Mouse (Mus musculus) kidney, embryonic 16.5 days (tissue): ENCODE results near the gene Acss2. TPM values are rescaled to one million over a fixed set of nuclear protein-coding genes. Genes with fewer than 3 reads are reported as not detected.
A peak's percentile ranks its signal among the peaks of the same experiment; 100 is the strongest.

ENCODE experiments used
- ATAC-seq: fragments of 200-750 bp; cut with Nextera tagmentation; 2 replicates; pipeline ENCODE4 v1.8.0; 2017; ENCODE audit warnings: moderate TSS enrichment; ENCODE audit not compliant: low FRiP score, low TSS enrichment
- H3K27ac ChIP-seq: fragments of 300-500 bp; sonication (generic); 2 replicates; pipeline ENCODE4 v1.5.1; 2014; ENCODE audit warnings: low read length
- H3K27me3 ChIP-seq: fragments of 300-500 bp; sonication (generic); 2 replicates; pipeline ENCODE4 v1.6.1; 2014; ENCODE audit warnings: low read length, control low read depth, mixed read lengths; ENCODE audit not compliant: insufficient read depth
- H3K36me3 ChIP-seq: fragments of 300-500 bp; sonication (generic); 2 replicates; pipeline ENCODE4 v1.6.1; 2014; ENCODE audit warnings: low read length, control low read depth, mixed read lengths; ENCODE audit not compliant: insufficient read depth
- H3K4me1 ChIP-seq: fragments of 300-500 bp; sonication (generic); 2 replicates; pipeline ENCODE4 v1.6.1; 2014; ENCODE audit warnings: low read length, control low read depth, mixed read lengths; ENCODE audit not compliant: insufficient read depth
- H3K4me2 ChIP-seq: fragments of 300-500 bp; sonication (generic); replicated peaks from 2 replicates; pipeline ENCODE4 v1.6.1; 2014; ENCODE audit warnings: low read depth, low read length
- H3K4me3 ChIP-seq: fragments of 300-500 bp; sonication (generic); 2 replicates; pipeline ENCODE4 v1.5.1; 2014; ENCODE audit warnings: mild to moderate bottlenecking, low read length
- H3K9ac ChIP-seq: fragments of 300-500 bp; sonication (generic); replicated peaks from 2 replicates; pipeline ENCODE4 v1.6.1; 2014; ENCODE audit warnings: low read length
- H3K9me3 ChIP-seq: fragments of 300-500 bp; sonication (generic); 2 replicates; pipeline ENCODE4 v1.6.1; 2016; ENCODE audit warnings: low read length, control low read depth
- WGBS: fragments of 180-500 bp; shearing (Covaris S2); extraction: QIAGEN DNeasy Blood & Tissue Kit; methylation state at CpG from one replicate; pipeline ENCODE4 v1.1.7; 2014; 5-methylcytosine and 5-hydroxymethylcytosine counted together
- microRNA counts: library from miRNA; unstranded; fragments of <30 nt; microRNA quantifications from one replicate; lab custom pipeline; 2016
- microRNA-seq: library from miRNA; unstranded; fragments of <30 nt; microRNA quantifications from one replicate; pipeline ENCODE4, GENCODE M21; 2016
- polyA plus RNA-seq: library from polyadenylated mRNA; unstranded; fragments of >200 nt; fragmentation: Nextera tagmentation; extraction: Ambion mirVana; gene quantifications from 2 replicates; pipeline ENCODE4 v1.2.1, GENCODE M21; 2015

The Acss2 gene
- polyA plus RNA-seq, 1 experiment from 2014 or later: 16.0 TPM

- WGBS: 65% methylated on average over 30 of the region's 30 CpGs
- no peak overlapping the region for H3K4me2 ChIP-seq
- no peak for ATAC-seq
- no peak overlapping the region for H3K27ac ChIP-seq
- no peak overlapping the region for H3K4me3 ChIP-seq
- H3K36me3 ChIP-seq: peaks cover 39% of the 10 kb centered on the region
- peaks cover 39% of the 10 kb centered on the region for H3K27me3 ChIP-seq
- H3K4me1 ChIP-seq: peaks cover 20% of the 10 kb centered on the region
- no peaks in the 10 kb centered on the region for H3K9me3 ChIP-seq
- no peak overlapping the region for H3K9ac ChIP-seq
These were observed 114.6 kb downstream of the Acss2 start for GRCm38 (mm10) chr2:155632138-155632936.

DNA sequence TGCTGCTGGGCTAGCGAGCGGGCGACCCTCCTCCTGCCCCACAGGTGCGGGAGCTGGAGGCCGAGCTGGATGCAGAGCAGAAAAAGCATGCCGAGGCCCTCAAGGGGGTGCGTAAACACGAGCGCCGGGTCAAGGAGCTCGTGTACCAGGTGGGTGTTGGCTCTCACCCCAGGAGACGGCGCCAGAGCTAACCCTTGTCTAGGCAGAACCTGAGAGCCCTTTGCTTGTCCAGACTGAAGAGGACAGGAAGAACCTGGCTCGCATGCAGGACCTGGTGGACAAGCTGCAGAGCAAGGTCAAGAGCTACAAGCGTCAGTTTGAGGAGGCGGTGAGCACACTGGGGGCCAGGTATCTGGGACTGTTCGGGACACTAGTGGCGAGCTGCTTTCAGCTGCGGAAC, 115.4 kb downstream of the Acss2 start:
- no peak overlapping the region for H3K4me2 ChIP-seq
- H3K27me3 ChIP-seq: peaks cover 38% of the 10 kb centered on the region
- no peak overlapping the region for H3K9ac ChIP-seq
- 66% methylated on average over 19 of the region's 19 CpGs for WGBS
- no peak overlapping the region for H3K4me3 ChIP-seq
- H3K27ac ChIP-seq: no peak overlapping the region
- ATAC-seq: no peak
- H3K9me3 ChIP-seq: no peaks in the 10 kb centered on the region
- H3K4me1 ChIP-seq: peaks cover 20% of the 10 kb centered on the region
- H3K36me3 ChIP-seq: peaks cover 46% of the 10 kb centered on the region

GRCm38 (mm10) chr2:155633731-155634130, 116.0 kb downstream of the Acss2 start:
- Histone ChIP-seq H3K4me3 (no peak overlapping the region), H3K4me1 (peaks cover 20% of the 10 kb centered on the region), H3K4me2 (no peak overlapping the region), H3K9me3 (no peaks in the 10 kb centered on the region), H3K36me3 (peaks cover 50% of the 10 kb centered on the region), H3K27ac (no peak overlapping the region), H3K27me3 (peaks cover 32% of the 10 kb centered on the region), H3K9ac (no peak overlapping the region)
- WGBS: 91% methylated on average over 9 of the region's 9 CpGs
- no peak for ATAC-seq

- H3K27ac ChIP-seq: no peak overlapping the region
- H3K4me3 ChIP-seq: no peak overlapping the region
- H3K4me2 ChIP-seq: no peak overlapping the region
- H3K4me1 ChIP-seq: peaks cover 14% of the 10 kb centered on the region
- 93% methylated on average over 8 of the region's 8 CpGs for WGBS
- no peak overlapping the region for H3K9ac ChIP-seq
- no peaks in the 10 kb centered on the region for H3K9me3 ChIP-seq
- H3K36me3 ChIP-seq: peaks cover 58% of the 10 kb centered on the region
- peaks cover 26% of the 10 kb centered on the region for H3K27me3 ChIP-seq
- no peak for ATAC-seq
These were observed 116.8 kb downstream of the Acss2 start for GRCm38 (mm10) chr2:155634562-155634961.

MicroRNA genes within 50 kb of the gene (microRNA counts, 519-probe panel; counts per million panel counts)
- microRNA mmu-miR-499 (lab: Ali Mortazavi, UCI): 104 counts per million, percentile 35 among the panel's probes with 10 or more counts

Small RNA genes within 50 kb of the gene (microRNA-seq; reads per million reads assigned to microRNA genes)
- gene Mir499: 9.5 reads per million, percentile 28 among the genes with 10 or more reads in this experiment

Other genes starting within 250 kb of the Acss2 start
- gene Map1lc3a, start 241.7 kb upstream of the Acss2 start, polyA plus RNA-seq: 156 and 165 TPM in 2 replicates
- gene Pigu, start 160.5 kb upstream of the Acss2 start, polyA plus RNA-seq: 65.0 and 72.5 TPM in 2 replicates
- 28.5 and 36.9 TPM in 2 replicates for gene Trp53inp2, start 136.9 kb upstream of the Acss2 start, polyA plus RNA-seq
- gene Ncoa6, start 44.1 kb upstream of the Acss2 start, polyA plus RNA-seq: 14.2 and 16.1 TPM in 2 replicates
- 3.7 and 3.9 TPM in 2 replicates for gene Ggt7, start 289 bp downstream of the Acss2 start, polyA plus RNA-seq
- gene Gss, start 74.9 kb downstream of the Acss2 start, polyA plus RNA-seq: 65.2 and 71.3 TPM in 2 replicates
- gene Myh7b, start 93.3 kb downstream of the Acss2 start, polyA plus RNA-seq: 0.56 and 1.7 TPM in 2 replicates
- 135 and 143 TPM in 2 replicates for gene Trpc4ap, start 174.4 kb downstream of the Acss2 start, polyA plus RNA-seq
- 43.2 and 44.8 TPM in 2 replicates for gene Edem2, start 211.5 kb downstream of the Acss2 start, polyA plus RNA-seq
- gene Gm17581, start 217.9 kb downstream of the Acss2 start, polyA plus RNA-seq: not detected in 2 replicates
- 13.0 and 13.1 TPM in 2 replicates for gene Procr, start 233.2 kb downstream of the Acss2 start, polyA plus RNA-seq